Mouse (Mus musculus) kidney, adult 8-10 months (tissue): ENCODE results near the gene Wdfy4.

Source experiments
- DNase-seq, 2 experiments: peaks; one replicate each; pipeline ENCODE4 v3.0.0; 2022

Gene Wdfy4

DNA sequence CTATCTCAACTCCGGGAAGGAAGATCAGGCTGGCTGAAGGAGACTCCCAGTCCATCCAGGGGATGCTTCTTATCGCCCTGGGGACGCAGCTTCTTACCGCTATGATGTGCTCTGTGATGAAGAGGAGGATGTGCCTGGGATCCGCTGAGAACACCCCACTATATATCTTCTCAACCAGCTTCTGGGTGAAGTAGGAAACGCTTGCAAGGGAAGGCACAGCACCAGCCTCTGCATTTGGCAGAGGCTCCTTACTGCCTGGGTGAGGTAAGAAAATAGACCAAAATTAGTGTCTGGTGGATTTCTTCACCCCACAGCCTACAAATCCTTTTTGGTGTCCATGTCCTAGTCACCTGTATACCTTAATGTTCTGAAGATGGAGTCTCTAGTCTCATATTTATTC lies 107.2 kb downstream of the Wdfy4 start:
- no peak for DNase-seq

GRCm38 (mm10) chr14:33073355-33073754 lies 112.0 kb downstream of the Wdfy4 start:
- DNase-seq, result no peak

GRCm38 (mm10) chr14:33072351-33072750 lies 113.0 kb downstream of the Wdfy4 start:
- DNase-seq, result no peak

- no peak for DNase-seq
These were observed 117.6 kb downstream of the Wdfy4 start for GRCm38 (mm10) chr14:33067676-33068075.

- DNase-seq, result no peak
These were observed 122.3 kb downstream of the Wdfy4 start for GRCm38 (mm10) chr14:33062996-33063395.

DNA sequence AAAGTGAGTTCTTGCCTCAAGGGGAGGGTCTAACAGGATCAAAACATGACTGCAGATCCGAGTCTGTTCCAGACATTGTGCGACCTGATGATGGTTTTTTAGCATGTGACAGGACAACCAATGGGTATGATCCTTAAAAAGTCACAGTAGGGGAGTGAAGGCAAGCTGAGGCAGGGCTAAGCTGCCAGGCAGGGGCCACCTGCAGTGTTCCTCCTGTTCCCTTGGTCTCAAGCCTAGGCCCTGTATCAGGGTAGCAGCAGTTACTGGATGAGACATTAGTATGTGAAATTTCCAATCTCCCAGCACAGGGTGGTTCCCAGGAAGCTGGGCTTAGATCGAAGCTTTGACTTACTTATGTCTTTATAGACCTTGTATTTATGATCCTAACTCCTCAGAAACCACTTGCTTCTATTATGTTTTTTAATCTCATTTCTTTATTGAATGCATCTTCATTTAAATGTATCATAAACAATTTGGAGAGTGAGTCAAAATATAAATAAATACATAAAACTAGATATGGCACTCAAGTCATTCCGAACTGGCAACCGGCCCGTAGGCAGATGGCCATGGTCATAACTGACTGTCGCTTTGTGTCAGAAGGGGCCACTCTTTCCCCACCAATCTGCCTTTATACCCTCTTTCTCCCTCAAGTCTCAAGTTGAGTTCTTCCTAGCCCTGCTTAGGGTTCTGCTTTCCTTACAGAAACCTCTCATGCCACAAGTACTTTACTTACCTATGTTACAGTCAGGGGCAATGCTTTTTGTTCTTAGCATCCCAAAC lies 126.2 kb downstream of the Wdfy4 start:
- no peak for DNase-seq

DNA sequence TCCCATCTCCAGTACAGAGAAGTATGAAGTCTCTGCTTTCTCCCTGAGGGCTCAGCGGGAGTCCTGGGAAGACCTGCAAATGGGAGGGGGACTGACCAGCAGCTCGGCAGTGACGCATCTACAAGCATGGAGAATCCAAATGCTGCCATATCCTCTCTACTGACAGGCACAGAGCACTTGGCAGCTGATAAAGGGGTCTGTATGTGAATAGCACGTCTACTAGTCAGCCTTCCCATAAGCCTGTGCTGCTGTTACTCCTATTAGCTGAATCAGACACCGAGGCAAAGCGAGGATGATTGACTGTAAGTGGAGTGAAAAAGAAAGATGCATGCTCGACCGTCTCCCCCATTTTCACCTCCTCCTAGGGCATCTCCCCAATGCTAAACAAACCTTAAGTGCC lies 131.9 kb downstream of the Wdfy4 start:
- no peak for DNase-seq

- peak in 1 of 2 experiments; percentile 12 for DNase-seq
These were observed 140.1 kb downstream of the Wdfy4 start for GRCm38 (mm10) chr14:33045217-33045616.

- no peak for DNase-seq
These were observed 148.5 kb downstream of the Wdfy4 start for GRCm38 (mm10) chr14:33036811-33037210.

DNA sequence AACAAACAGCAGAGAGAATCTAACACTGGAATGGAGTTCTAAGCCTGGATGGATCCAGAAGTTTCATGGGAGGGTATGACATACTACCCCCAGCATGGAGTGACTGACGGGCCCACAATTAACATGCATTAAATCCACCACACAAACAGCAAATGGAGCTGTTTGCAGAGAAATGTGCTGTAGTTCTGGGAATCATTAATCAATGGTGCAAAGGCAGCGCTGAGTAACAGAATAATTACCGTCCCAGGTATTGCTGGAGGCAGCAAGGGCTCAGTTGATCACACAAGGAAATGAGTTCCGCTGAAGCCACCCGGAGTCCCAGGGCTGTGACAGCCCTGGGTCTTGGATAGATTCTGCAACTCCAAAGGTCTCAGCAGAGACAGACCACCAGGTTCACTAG lies 149.9 kb downstream of the Wdfy4 start:
- DNase-seq, result peak; percentile 26 to 41

GRCm38 (mm10) chr14:33033424-33033823 lies 151.9 kb downstream of the Wdfy4 start:
- DNase-seq, result peak in 1 of 2 experiments; percentile 28

DNA sequence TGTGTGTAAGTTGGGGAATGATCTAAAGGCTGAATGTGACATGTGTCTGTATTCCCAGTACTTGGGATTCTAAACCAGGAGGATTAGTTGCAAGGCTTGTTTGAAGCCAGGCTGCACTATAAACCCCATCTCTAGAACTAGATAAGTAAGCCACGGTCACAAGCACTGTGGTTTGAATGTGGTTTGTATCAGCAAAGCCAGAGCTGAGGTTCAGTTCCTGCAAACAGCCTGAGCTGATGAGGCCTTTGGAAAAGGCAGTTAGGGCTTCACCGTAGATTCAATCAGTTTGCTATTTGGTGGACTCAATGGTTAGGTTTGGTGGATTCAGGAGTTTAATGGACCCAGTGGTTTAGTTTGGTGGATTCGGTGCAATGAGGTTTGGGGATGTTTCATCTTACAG lies 154.5 kb downstream of the Wdfy4 start:
- no peak for DNase-seq

- no peak for DNase-seq
These were observed 165.7 kb downstream of the Wdfy4 start for GRCm38 (mm10) chr14:33019606-33020005.

DNA sequence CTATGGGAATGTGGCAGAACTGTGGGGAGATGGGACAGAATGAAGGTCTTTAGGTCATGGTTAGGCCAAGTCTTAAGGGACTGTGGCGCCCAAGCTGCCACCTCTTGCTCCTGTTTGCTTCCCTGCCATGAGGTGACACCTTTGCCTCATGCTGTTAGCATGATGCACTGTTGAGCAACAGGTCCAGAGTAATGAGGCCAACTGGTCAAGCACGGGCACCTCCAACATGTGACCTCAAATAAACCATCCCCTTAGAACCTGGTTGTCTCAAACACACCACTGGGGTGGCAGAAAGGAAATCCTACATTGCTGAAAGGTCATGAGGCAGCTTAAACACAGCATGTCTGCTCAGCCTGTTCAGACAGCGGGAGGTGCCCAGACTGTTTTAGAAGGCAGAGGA lies 166.3 kb downstream of the Wdfy4 start:
- DNase-seq, result no peak

GRCm38 (mm10) chr14:33007638-33008037 lies 177.7 kb downstream of the Wdfy4 start:
- no peak for DNase-seq

DNA sequence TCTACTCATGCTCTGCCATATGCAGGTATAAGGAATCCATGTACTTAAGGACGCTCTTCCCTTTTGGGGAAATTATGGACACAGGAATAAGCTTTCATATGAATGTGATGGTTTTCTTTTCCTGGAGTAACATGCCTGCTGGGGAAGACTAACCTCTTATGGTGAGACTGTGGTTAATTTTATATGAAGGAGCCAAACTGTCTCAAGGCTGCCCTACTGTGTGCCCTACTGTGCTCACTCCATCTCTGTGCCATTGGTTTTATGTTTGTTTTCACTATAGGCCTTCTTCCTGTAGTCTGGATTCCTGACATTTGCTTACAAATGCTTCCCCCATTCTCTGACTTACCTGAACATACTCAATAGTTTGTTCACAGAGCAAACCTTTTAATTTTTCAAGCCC lies 180.2 kb downstream of the Wdfy4 start:
- no peak for DNase-seq

- no peak for DNase-seq
These were observed 185.0 kb downstream of the Wdfy4 start for GRCm38 (mm10) chr14:33000112-33000979.

DNA sequence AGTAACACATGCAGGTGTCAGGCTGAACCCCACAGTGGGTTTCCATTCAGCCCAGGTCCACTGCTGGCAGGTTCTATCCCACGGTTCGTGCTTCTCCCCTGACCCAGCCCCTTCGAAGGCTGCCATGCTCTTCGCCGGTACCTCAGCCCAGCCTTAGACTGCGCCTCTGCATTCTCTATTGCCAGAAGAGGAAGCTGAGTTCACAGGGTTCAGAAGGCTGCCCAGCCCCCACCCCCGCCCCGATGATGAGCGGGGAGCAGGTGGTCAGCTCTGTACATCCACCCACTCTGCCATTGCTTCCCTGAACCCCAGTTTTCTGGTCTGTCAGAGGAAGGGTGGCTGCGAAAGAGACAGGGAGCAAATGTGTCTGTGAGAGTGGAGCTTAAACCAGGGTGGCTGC lies 185.8 kb downstream of the Wdfy4 start:
- no peak for DNase-seq

- peak; percentile 19 to 26 for DNase-seq
These were observed 190.2 kb downstream of the Wdfy4 start for GRCm38 (mm10) chr14:32994954-32995636.

DNA sequence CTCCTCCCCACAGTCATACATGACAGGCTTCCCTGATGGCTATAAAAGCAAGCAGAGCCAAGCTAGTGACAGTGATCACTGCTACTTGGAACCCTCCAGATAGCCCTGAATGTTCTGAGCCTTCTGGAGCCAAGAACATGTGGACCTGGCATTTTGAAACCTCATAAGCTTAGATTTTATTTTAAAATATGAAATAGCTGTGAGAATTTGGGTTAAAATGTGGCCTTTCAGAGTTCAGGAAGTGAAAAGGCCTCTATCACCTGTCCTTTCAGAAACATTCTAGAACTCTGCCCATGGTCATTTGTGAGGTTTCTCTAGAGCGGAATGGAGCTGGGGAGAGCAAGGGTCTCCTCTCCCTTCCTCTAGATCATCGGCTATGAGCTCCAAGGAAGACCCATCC lies 194.2 kb downstream of the Wdfy4 start, which contains the start of gene Lrrc18:
TSS of gene Lrrc18 (plus strand) at position 301 of the 400 bp plus-strand sequence.
- DNase-seq, result no peak

- no peak for DNase-seq
These were observed 198.6 kb downstream of the Wdfy4 start for GRCm38 (mm10) chr14:32986659-32987058.

DNA sequence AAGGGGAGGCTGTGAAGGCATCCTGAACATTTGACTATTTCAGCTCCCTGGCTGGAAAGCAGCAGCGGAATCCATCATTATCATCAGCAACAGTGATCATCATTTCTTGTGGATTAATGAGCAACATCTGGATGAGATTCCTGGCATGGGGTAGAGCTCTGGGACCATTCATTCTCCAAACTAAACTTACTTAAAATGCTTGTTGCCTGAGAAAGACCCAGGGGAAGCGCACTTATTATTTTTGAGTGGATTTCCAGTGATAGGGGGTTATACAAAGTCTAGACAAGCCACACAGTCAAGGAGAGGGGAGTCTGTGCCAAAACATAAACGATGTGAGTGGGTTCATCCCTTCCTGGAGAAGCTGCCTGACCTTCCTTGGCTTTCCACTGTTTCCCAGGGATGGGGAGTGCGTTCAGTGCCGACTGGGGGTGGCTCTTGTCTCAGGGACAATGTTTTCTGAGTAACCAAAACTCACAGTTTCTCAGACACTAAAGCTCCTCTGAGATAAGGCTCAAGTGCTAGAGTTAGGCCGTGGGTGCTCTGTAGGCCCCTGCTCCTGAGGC lies 201.1 kb downstream of the Wdfy4 start:
- no peak for DNase-seq

DNA sequence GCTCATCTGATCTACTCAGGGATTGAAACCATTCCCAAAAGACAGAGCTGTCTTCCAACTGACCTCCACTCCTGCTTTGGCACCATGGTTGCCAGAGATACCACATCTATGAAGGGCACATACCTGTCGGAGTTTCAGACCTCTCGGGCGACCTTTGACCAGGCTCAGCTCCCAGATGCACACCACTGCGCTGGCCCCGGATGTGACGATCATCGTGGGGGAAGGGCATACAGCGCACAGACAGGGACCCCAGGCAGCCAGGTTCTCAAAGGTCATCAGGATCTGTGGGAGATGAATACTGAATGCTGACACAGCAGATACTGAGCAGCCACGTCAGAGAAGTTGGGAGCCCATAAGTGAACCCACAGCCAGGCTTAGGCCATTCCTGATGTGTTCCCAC lies 214.6 kb downstream of the Wdfy4 start:
- DNase-seq, result no peak
